Mouse (Mus musculus): ENCODE results near the gene Nsl1.

Nsl1 gene

GRCm38 (mm10) chr1:191096871-191097681 is 34.3 kb downstream of the Nsl1 start:
- peak; percentile 39 for DNase-seq

DNA sequence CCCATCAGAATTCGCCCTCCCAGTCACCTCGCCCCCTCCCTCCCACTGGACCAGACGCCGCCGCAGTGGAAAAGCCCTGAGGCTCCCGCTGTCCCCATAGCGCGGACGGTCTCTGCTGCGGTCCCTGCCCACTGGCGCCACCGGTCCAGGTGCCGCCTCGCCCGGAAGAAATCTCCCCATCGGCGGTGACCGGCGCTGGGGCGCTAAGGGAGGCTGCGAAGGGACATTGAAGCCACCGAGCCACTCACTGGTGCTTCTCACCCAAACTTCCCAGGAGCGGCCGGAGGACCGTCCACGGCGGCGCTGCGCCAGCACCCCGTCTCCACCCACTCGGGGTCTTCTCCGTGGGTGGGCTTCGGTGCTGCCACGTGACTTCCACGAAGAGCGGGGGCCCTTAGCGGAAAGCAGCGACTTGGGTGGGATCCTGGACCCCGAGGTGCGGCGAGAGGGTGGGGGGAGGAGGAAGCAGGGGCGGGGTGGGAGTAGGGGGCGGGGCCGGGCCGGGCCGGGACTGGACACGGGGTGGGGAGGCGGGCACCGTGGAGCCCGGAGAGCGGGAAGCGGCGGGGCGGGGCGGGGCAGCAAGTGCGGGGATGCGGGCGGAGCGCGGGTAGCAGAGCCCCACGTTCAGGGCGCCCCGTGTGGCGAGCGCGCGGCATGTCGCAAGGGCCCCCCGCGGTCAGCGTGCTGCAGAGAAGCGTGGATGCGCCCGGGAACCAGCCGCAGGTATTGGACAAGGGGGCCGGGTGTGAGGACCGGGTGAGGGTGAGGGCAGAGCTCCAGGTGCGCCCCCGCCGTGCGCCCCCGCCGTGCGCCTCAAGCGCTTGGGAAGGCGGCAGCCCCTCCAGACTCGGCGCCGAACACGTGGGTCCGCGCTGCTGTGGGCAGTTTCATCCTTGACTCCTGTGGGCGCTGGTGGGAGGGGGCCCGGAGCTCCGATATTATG is 35.3 kb downstream of the Nsl1 start, which contains the start of gene Batf3:
Gene Batf3, plus strand, starts transcription at position 46 of the 946 bp plus-strand sequence.
- DNase-seq, result peak; percentile 66

DNA sequence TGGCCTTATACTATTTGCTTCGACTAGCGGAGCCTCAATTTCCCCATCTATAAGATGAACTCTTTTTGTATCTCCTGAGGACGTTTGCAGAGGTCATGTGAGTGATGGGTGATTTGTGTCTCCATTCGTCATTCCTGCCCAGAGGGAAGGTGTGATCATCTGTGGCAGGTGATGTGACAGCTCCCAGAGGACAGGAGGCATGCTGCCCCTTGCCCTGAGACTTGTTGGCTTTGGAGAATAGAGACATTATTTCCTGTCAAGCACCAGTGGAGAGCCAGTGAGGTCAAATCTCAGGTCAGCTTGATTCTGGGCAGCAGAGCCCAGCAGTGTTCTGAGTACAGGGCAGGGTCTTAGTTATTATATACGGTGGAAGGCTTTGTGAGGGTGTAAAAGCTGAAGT is 36.3 kb downstream of the Nsl1 start:
- no peak for DNase-seq

GRCm38 (mm10) chr1:191099772-191100291 is 37.0 kb downstream of the Nsl1 start:
- no peak for DNase-seq

DNA sequence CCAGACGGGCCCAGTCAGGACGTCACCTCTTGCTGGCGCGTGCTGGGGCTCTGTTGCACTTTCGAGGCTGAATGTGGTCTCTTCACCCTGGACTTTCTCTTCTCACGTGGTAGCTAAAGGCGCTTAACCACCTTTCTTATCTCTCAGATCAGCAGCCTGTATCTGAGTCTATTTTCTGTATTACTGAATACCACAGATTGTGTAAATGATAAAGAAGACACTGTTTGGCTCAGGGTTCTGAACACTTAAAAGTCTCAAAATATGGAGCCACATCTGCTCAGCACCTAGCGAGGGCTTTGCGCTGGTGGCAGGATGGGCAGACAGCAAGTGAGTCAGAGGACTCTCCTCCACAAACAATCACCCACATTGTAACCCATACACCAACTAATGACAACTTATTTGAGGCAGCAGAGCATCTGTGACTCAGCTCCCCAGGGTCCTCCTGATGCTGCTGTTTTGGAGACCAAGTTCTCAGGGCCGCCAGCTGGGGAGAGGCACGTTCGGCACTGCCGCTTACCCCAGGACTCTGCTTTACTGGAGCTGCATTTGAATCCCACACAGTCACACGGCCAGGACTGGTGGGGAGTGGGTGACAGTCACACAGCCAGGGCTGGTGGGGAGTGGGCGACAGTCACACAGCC is 40.0 kb downstream of the Nsl1 start:
- no peak for DNase-seq

GRCm38 (mm10) chr1:191105246-191105645 is 42.4 kb downstream of the Nsl1 start:
- no peak for DNase-seq

GRCm38 (mm10) chr1:191107306-191107705 is 44.5 kb downstream of the Nsl1 start:
- no peak for DNase-seq

DNA sequence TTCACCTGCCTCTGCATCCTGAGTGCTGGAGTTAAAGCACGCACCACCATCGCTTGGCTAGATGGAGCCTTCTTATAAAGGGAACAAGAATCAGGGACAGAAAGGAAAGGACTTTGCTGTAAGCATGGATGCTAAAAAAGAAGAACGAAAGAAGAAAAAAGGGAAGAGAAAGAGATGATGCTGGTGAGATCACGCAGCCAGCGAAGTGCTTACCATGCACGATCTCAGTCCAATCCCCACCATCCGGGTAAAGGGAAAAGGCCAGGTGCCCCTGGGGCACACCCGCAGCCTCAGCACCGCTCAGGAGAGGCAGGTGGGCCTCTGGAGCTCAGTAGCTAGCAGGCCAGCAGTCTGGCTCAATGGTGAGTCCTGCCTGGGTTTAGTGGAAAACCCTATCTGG is 47.1 kb downstream of the Nsl1 start:
- DNase-seq, result no peak

DNA sequence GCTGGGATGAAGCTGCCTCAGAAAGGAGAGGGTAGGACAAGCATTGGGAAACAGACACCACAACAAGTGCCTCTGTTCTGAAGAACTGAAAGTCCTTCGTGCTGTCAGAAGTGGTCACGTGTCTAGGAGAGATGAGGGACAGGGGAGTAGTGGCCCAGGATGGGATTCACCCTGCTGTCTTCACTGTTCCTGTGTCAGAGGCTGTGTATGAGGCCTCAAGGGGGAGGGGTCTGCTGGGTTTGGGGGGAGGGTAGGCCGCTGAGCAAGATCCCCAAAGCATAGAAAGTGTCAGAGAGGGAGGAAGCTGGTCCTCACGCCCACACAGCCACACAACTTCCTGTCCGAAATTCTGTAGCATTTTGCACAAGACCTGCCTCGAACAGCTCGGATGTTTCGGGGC is 48.3 kb downstream of the Nsl1 start:
- no peak for DNase-seq

- no peak for DNase-seq
Measured at GRCm38 (mm10) chr1:191114868-191115267, 52.1 kb downstream of the Nsl1 start.

GRCm38 (mm10) chr1:191115514-191116238 is 52.9 kb downstream of the Nsl1 start:
- DNase-seq, result no peak

GRCm38 (mm10) chr1:191122744-191123143 is 59.9 kb downstream of the Nsl1 start:
- DNase-seq, result no peak

DNA sequence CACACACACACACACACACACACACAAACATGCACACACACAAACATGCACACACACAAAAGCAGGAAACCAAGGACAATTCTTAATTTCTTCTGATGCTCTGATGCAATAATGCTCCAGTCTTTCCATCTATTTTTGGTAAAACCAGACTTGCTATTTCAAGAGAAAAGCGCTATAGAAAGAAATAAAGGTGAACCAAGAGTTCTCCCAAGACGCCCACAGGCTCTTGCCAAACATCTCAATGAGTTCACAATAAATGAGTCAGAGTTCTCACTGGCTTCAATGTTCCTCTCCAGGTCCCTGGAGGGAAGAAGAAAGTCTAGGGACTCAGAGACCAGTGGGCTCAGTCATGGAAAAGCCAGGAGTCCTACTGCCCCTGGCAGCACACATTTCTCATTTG is 60.9 kb downstream of the Nsl1 start:
- no peak for DNase-seq

GRCm38 (mm10) chr1:191124288-191124687 is 61.5 kb downstream of the Nsl1 start:
- no peak for DNase-seq

DNA sequence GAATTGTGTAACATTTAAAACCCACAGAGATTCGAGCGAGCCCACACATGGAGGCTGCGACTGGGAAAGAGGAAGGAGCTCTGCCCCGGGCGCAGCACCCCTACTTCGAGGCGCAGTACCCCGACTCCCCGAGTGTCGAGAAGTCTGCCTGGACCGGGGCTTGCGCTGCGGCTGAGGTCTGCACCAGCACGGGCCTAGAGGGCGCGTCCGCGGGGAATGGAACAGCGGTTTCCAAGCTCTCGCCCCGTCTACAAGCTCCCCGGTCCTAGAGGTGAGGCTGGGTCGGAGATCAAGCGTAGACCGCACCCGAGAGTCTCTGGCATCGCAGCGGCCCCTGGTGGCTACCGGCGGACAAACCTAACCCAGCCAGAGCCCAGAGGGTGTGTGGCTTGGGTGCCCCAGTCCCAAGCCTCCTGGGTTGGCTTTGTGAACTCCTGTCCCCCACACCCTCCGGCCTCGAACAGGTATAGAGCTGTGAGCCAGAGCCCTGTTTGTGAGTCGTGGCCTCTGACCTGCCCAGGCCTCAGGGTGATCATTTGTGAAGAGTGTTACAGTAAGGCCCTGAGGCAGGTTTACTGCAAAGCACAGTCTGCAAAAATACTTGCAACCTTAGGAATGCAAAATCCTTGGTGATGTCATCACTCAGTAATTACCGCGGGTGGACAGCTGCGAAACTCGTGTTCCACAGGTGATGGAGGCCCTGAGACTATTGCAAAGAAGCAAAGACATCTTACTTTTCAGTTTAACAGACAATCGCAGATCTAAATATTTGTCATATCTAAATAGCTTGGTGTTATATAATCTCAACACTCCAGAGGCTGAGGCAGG is 63.2 kb downstream of the Nsl1 start:
- DNase-seq, result peak; percentile 70

DNA sequence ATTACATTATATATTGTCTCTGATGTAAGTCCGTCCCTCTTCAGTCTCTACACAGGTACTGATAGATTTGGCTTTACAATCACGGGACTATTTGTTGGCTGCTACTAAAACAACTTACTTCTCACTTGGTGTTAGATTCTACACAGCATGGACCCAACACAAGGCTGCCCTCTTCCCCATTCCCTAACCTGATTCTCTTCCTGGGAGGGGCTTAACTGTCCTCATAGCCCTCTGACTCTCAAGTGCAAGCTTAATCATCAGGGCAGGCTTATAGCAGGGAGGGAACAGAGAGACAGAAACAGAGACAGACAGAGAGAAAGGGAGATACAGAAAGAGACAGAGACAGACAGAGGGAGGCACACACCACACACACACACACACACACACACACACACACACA is 68.9 kb downstream of the Nsl1 start:
- DNase-seq, result no peak

DNA sequence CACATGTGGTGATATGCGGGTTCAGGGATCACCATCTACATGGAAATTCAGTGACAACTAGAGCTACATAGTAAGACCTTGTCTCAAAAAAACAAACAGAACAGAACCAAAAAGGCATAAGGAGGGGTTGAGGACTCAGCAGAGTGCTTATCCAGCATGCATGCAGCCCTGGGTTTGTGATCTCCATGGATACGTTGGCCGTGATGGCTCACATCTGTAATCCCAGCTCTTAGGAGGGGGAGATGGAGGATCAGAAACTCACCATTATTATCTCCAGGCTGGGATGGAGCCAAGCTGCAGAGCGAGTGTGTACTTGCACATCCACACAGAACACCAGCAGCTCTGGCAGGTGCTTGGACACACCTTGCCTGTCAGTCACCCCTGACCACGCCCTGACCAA is 69.4 kb downstream of the Nsl1 start:
- no peak for DNase-seq

- no peak for DNase-seq
Measured at GRCm38 (mm10) chr1:191132934-191133333, 70.1 kb downstream of the Nsl1 start.

GRCm38 (mm10) chr1:191135406-191135805 is 72.6 kb downstream of the Nsl1 start:
- DNase-seq, result no peak
